Mouse (Mus musculus): ENCODE results near the gene Tatdn3.
"Not testable (repeated sequence)": the region's sequence is repeated elsewhere in the genome, so short reads cannot be mapped to it uniquely, and the experiment has no call there.

DNA sequence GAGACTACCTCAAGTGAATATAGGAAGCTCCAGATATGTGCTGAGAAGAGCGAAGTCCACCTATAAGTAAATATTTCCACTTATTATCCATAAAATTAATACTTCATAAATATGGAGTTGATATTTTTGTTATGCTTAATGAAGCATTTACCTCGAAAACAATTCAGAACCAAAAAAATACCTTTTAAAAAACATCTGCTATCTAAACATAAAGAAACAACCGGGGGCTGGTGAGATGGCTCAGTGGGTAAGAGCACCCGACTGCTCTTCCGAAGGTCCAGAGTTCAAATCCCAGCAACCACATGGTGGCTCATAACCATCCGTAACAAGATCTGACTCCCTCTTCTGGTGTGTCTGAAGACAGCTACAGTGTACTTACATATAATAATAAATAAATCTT is 38.9 kb downstream of the Tatdn3 start:
- TF ChIP-seq CTCF (IDR thresholded peaks at IDR 0.05; ENCODE audit: extremely low read depth, insufficient read length, insufficient replicate concordance, low read depth, low read length); POLR2A (IDR thresholded peaks at IDR 0.05; ENCODE audit: low read depth, low read length): not testable (repeated sequence)

All from small intestine, adult 2 months (tissue).